Mouse (Mus musculus) cerebellum, adult (tissue): ENCODE data around the gene Cd163.

Source experiments
- ATAC-seq: cut with Nextera tagmentation; 2 replicates; pipeline ENCODE4 v1.9.2; 2017; ENCODE audit warnings: mild to moderate bottlenecking, moderate library complexity, mixed read lengths; ENCODE audit not compliant: insufficient number of reproducible peaks, low FRiP score, low TSS enrichment

The Cd163 gene

GRCm38 (mm10) chr6:124358953-124359352, 54.5 kb downstream of the Cd163 start:
- no peak for ATAC-seq

- no peak for ATAC-seq
Measured at GRCm38 (mm10) chr6:124360549-124360948, 56.1 kb downstream of the Cd163 start.

GRCm38 (mm10) chr6:124364328-124364727, 59.9 kb downstream of the Cd163 start:
- ATAC-seq, result no peak

- ATAC-seq, result no peak
Measured at GRCm38 (mm10) chr6:124373584-124374206, 69.2 kb downstream of the Cd163 start.

GRCm38 (mm10) chr6:124374683-124375082, 70.2 kb downstream of the Cd163 start:
- ATAC-seq, result no peak

- no peak for ATAC-seq
Measured at GRCm38 (mm10) chr6:124375435-124375884, 71.0 kb downstream of the Cd163 start.

GRCm38 (mm10) chr6:124376311-124376710, 71.9 kb downstream of the Cd163 start:
- ATAC-seq, result no peak

- no peak for ATAC-seq
Measured at GRCm38 (mm10) chr6:124377494-124378255, 73.2 kb downstream of the Cd163 start.

- no peak for ATAC-seq
Measured at GRCm38 (mm10) chr6:124379331-124379730, 74.9 kb downstream of the Cd163 start.
